Mouse (Mus musculus) spleen, adult 2 months (tissue): ENCODE data around the gene Bsn. TPM values are rescaled to one million over a fixed set of nuclear protein-coding genes. Genes with fewer than 3 reads are reported as not detected.
A peak's percentile ranks its signal among the peaks of the same experiment; 100 is the strongest.

Experiments
- DNase-seq, 2 experiments: peaks; one replicate each; pipeline versions ENCODE4 v3.0.0 to v3.0.0-alpha.2; 2012 to 2021; ENCODE audit warnings: low spot score in 2 of 2, low read depth in 1 of 2
- H3K27ac ChIP-seq: fragments of 200-500 bp; 2 replicates; pipeline ENCODE4 v1.5.1; 2012; ENCODE audit warnings: low read length, inconsistent platforms; ENCODE audit not compliant: insufficient read depth
- H3K27me3 ChIP-seq: fragments of 200-500 bp; 2 replicates; pipeline ENCODE4 v1.6.1; 2012; ENCODE audit warnings: mild to moderate bottlenecking, moderate library complexity, low read length, inconsistent platforms; ENCODE audit not compliant: control insufficient read depth, insufficient read depth
- H3K36me3 ChIP-seq: fragments of 200-500 bp; 2 replicates; pipeline ENCODE4 v1.6.1; 2012; ENCODE audit warnings: mild to moderate bottlenecking, low read length, inconsistent platforms; ENCODE audit not compliant: control insufficient read depth, insufficient read depth
- H3K4me1 ChIP-seq: fragments of 200-500 bp; 2 replicates; pipeline ENCODE4 v1.6.1; 2011; ENCODE audit warnings: inconsistent platforms; ENCODE audit not compliant: control insufficient read depth, insufficient read depth, insufficient read length
- H3K4me3 ChIP-seq: fragments of 200-500 bp; 2 replicates; pipeline ENCODE4 v1.5.1; 2011; ENCODE audit warnings: mild to moderate bottlenecking, inconsistent platforms; ENCODE audit not compliant: insufficient read depth, insufficient read length; ENCODE audit errors: extremely low read depth
- CTCF ChIP-seq: fragments of 200-500 bp; IDR thresholded peaks from 2 replicates; pipeline ENCODE4 v1.5.1; 2011; ENCODE audit warnings: mild to moderate bottlenecking, inconsistent platforms; ENCODE audit not compliant: insufficient read depth, insufficient read length, insufficient replicate concordance; ENCODE audit errors: extremely low read depth
- POLR2A ChIP-seq: fragments of 200-500 bp; IDR thresholded peaks from 2 replicates; pipeline ENCODE4 v1.6.1; 2011; ENCODE audit warnings: low read depth, low read length, inconsistent platforms
- WGBS: fragments of 180-500 bp; shearing (Covaris S2); methylation state at CpG from one replicate; pipeline ENCODE4 v1.1.7; 2018; 5-methylcytosine and 5-hydroxymethylcytosine counted together
- polyA plus RNA-seq: library from polyadenylated mRNA; depleted of rRNA; stranded (reverse); fragments of >200 nt; gene quantifications from 2 replicates; pipeline ENCODE4 v1.2.3, GENCODE M21; 2012

The Bsn gene
- polyA plus RNA-seq, 1 experiment: 0.57 TPM

GRCm38 (mm10) chr9:108172777-108173350 is 17.3 kb downstream of the Bsn start:
- Histone ChIP-seq H3K4me3 (no peak overlapping the region), H3K27me3 (no peaks in the 10 kb centered on the region), H3K4me1 (no peaks in the 10 kb centered on the region), H3K36me3 (no peaks in the 10 kb centered on the region), H3K27ac (no peak overlapping the region)
- 84% methylated on average over 5 of the region's 5 CpGs for WGBS
- TF ChIP-seq CTCF (no peak), POLR2A (no peak)
- DNase-seq: no peak

DNA sequence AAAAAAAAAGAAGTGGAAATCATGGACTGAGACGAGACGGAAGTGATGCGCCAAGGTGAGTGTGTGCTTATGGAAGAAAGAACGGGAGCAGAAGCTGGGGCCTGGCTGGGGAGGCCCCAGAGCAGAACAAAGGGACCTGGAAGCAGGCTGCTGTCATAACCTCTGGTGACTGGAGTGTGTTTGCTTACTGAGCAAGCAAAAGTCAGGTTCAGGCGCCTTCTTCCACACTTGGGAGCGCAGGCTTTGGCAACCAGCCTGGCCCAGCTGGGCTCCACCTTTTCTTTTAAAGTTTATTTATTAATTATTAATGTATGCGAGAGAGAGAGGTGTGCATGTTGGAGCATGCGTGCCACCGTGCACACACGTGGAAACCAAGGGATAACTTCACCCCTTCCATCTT is 20.4 kb downstream of the Bsn start:
- Histone ChIP-seq H3K4me1 (no peaks in the 10 kb centered on the region), H3K4me3 (no peak overlapping the region), H3K27ac (no peak overlapping the region), H3K36me3 (no peaks in the 10 kb centered on the region), H3K27me3 (no peaks in the 10 kb centered on the region)
- TF ChIP-seq POLR2A: no peak
- TF ChIP-seq CTCF: no peak
- no peak for DNase-seq
- 89% methylated on average over 10 of the region's 10 CpGs for WGBS

GRCm38 (mm10) chr9:108165143-108165542 is 25.0 kb downstream of the Bsn start:
- H3K27me3 ChIP-seq: no peaks in the 10 kb centered on the region
- no peaks in the 10 kb centered on the region for H3K4me1 ChIP-seq
- WGBS: 89% methylated on average over 8 of the region's 8 CpGs
- TF ChIP-seq CTCF (no peak), POLR2A (no peak)
- no peaks in the 10 kb centered on the region for H3K36me3 ChIP-seq
- DNase-seq: no peak
- no peak overlapping the region for H3K27ac ChIP-seq
- H3K4me3 ChIP-seq: no peak overlapping the region

GRCm38 (mm10) chr9:108163646-108164284 is 26.4 kb downstream of the Bsn start:
- H3K4me1 ChIP-seq: no peaks in the 10 kb centered on the region
- DNase-seq: no peak
- peak overlapping the region; percentile 20; the same call in 1 of the 2 replicates for H3K4me3 ChIP-seq
- TF ChIP-seq CTCF (no peak), POLR2A (no peak)
- H3K27me3 ChIP-seq: no peaks in the 10 kb centered on the region
- no peaks in the 10 kb centered on the region for H3K36me3 ChIP-seq
- 29% methylated on average over 16 of the region's 16 CpGs for WGBS
- no peak overlapping the region for H3K27ac ChIP-seq

GRCm38 (mm10) chr9:108157891-108158290 is 32.3 kb downstream of the Bsn start:
- Histone ChIP-seq H3K27ac (no peak overlapping the region), H3K27me3 (no peaks in the 10 kb centered on the region), H3K36me3 (no peaks in the 10 kb centered on the region), H3K4me3 (no peak overlapping the region), H3K4me1 (no peaks in the 10 kb centered on the region; the same call in 1 of the 2 replicates)
- 84% methylated on average over 7 of the region's 7 CpGs for WGBS
- no peak for TF ChIP-seq POLR2A
- TF ChIP-seq CTCF: no peak
- no peak for DNase-seq

DNA sequence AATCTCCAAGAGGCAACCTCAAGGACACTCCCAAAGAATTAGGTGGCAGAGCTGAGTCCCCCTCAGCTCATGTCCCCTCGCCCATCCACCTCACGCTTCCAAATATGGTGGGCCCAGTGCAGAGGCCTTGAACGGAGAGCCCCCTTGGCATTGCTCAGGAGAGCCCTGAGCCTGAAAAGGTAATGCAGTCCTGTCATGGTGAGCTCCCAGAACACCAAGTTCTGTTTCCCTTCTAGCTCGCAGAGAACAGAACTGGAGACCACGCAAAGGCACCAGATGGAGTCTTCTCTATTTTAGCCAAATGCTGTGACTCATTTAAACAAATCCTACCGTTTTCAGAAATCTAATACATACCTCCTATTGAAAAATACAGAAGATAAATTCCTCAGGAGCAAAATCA is 32.7 kb downstream of the Bsn start:
- no peak for TF ChIP-seq POLR2A
- TF ChIP-seq CTCF: no peak
- Histone ChIP-seq H3K4me3 (no peak overlapping the region), H3K4me1 (no peaks in the 10 kb centered on the region; the same call in 1 of the 2 replicates), H3K36me3 (no peaks in the 10 kb centered on the region), H3K27me3 (no peaks in the 10 kb centered on the region), H3K27ac (no peak overlapping the region)
- WGBS: 88% methylated on average over 6 of the region's 6 CpGs
- no peak for DNase-seq

GRCm38 (mm10) chr9:108156786-108157185 is 33.4 kb downstream of the Bsn start:
- 49% methylated on average over 5 of the region's 5 CpGs for WGBS
- peak in 1 of 2 experiments; percentile 20 for DNase-seq
- Histone ChIP-seq H3K4me1 (no peaks in the 10 kb centered on the region; the same call in 1 of the 2 replicates), H3K27ac (no peak overlapping the region), H3K27me3 (no peaks in the 10 kb centered on the region), H3K4me3 (no peak overlapping the region), H3K36me3 (no peaks in the 10 kb centered on the region)
- TF ChIP-seq CTCF (no peak), POLR2A (no peak)
